Mouse (Mus musculus) lung, adult 2 months (tissue): Measurements from ENCODE around the gene Pex6.

ENCODE experiments used
- CTCF ChIP-seq: fragments of 200-500 bp; IDR thresholded peaks from 2 replicates; pipeline ENCODE4 v1.5.1; 2011; ENCODE audit warnings: mild to moderate bottlenecking, low read length, control low read depth; ENCODE audit not compliant: insufficient read depth
- POLR2A ChIP-seq: fragments of 200-500 bp; IDR thresholded peaks from 2 replicates; pipeline ENCODE4 v1.6.1; 2011; ENCODE audit warnings: low read depth, mild to moderate bottlenecking, control low read depth, low read length, borderline replicate concordance; ENCODE audit errors: extremely low read depth

GRCm38 (mm10) chr17:46775070-46775469 lies 63.8 kb downstream of the Pex6 start:
- TF ChIP-seq POLR2A (no peak), CTCF (no peak)
